Mouse (Mus musculus): ENCODE data around the gene E2f4. TPM values are rescaled to one million over a fixed set of nuclear protein-coding genes. Genes with fewer than 3 reads are reported as not detected.
"Not testable (repeated sequence)": the region's sequence is repeated elsewhere in the genome, so short reads cannot be mapped to it uniquely, and the experiment has no call there.

E2f4 gene
- total RNA-seq, 2 experiments from 2014 or later: 15.4 to 17.2 TPM

DNA sequence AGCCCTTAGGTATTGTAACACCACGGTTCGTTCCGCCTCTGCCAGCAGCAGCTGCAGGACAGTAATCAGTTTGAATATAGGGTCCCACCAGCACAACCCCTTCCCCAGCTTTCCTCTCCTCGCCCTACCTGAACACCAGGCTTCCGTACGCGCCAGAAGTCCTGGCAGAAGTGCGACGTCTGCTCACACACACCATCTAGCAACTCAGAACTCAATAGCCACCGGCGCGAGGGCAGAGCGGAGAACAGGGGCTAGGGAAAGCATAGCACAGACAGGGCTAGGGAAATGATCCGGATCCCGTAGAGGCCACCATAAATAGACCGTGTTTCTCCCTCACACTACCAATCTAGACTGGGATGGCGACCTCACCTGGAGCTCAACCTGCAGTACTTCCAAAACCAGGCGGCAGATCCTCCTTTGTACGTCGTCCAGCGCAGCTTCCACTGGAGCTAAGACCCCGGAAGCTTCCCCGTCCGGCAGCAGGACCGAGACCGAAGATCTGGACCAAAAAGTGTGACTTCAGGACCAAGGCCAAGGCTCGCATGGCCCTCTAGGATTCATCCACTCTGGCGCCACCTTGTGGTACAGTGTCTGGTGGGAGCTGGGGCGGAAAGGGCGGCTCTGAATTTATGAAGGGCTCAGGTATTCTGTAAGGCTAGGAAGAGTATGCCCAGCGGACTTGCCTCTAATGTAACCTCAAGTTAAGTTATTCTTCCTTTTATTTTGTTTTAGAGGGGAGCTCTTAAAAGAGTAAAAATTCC, 6.7 kb upstream of the E2f4 start:
- intact Hi-C loops (cut with DNase I; ENCODE audit: low total_unique reads): no loop called here
- peak; percentile 92 for DNase-seq

DNA sequence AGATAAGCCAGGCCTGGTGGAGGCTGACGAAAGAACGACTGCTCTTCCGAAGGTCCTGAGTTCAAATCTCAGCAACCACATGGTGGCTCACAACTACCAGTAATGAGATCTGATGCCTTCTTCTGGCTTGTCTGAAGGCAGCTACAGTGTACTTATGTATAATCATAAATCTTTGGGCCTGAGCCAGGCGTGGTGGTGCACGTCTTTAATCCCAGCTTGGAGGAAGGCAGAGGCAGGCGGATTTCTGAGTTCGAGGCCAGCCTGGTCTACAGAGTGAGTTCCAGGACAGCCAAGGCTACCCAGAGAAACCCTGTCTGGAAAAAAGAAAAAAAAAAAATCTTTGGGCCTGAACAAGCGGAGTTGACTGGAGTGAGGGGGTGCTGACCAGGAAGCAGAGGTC, 6.1 kb upstream of the E2f4 start:
- DNase-seq; intact Hi-C loops (cut with DNase I; ENCODE audit: low total_unique reads): not testable (repeated sequence)

DNA sequence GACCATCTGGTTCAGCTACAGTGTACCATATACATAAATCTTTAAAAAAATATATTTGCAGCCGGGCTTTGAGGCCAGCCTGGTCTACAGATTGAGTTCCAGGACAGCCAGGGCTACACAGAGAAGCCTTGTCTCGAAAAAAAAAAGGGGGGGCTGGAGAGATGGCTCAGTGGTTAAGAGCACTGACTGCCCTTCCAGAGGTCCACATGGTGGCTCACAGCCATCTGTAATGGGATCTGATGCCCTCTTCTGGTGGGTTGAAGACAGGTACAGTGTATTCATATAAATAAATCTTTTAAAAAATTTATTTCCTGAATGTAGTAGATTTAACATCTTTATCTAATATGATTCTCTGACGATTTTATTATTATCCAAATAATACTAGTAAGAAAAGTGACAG, 5.7 kb upstream of the E2f4 start:
- intact Hi-C loops (cut with DNase I; ENCODE audit: low total_unique reads); DNase-seq: not testable (repeated sequence)

- no peak for DNase-seq
- intact Hi-C loops (cut with DNase I; ENCODE audit: low total_unique reads): no loop called here
These were observed 5.0 kb upstream of the E2f4 start for GRCm38 (mm10) chr8:105292471-105292870.

- no peak for DNase-seq
- intact Hi-C loops (cut with DNase I; ENCODE audit: low total_unique reads): no loop called here
These were observed 4.1 kb upstream of the E2f4 start for GRCm38 (mm10) chr8:105293405-105293804.

DNA sequence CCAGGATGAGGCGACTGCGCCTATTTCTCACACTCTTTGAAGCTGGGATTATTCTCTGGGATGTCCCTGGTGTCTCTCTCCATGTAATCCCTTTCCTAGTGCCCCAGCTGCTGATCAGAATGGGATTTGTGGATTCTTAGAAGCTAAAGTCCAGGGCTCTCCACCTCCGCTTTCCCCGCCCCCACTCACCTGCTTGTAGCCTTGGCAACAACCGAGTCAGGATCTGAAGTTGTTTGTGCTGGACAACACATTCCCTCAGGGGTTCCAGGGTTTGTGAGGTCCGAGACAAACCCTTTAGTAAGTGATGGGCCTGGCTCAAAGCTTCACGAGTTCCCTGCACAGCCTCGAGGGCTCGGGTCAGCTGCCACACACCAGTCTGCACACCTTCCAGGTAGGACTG, 2.7 kb upstream of the E2f4 start:
- intact Hi-C loops (cut with DNase I; ENCODE audit: low total_unique reads): no loop called here
- no peak for DNase-seq

DNA sequence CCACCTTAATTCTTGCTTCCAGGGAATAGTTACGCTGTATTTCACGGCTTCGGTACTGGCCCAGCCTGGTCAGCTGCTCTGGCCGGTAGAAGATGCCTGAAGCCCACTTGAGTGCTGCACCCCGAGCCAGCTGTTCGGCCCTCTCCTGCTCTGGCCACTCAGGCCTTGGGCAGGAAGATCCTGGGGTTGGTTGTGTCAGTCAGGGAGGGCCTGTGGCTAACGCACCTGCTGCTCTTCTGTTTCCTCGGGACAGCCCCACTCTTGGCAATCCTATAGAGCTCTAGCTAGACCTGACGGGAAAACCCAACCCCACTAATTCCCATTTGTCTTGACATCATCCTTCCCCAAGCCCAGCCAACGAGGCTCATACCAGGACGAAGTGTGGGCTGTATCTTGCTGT, 2.2 kb upstream of the E2f4 start:
- no peak for DNase-seq
- intact Hi-C loops (cut with DNase I; ENCODE audit: low total_unique reads): no loop called here

DNA sequence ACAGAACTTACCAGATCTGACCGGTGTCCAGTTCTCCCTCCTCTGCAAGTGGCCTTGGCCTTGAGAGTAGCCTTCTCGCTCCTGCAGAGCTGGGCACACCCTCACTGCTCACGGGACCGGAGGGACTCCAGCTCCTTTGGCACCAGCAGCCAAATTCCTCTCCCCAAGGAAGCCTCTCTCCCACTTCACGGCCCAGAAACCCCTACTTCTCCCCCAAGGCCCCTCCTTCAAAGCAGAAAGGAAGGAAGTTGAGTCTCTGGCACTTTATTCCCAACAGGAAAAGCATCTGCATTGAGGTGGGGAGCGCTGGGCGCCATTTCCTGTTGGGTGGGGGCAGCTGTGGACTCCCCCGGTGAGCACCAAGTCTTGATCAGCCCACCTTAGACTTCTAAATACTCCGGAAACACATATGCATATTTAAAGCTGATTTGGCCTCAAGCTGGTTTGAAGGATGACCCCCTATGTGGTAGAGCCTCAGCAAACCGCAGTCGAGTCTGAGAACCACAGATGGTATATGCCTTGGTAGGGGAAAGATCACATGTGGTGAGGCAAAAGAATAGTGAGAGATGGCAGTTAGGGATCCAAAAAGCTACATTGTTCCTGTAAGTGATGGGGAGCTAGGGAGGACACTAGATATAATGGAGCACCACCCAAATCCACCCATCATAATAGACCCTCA, 1.4 kb upstream of the E2f4 start, which contains the start of gene Exoc3l:
Gene Exoc3l, minus strand, starts transcription at position 207 of the 679 bp plus-strand sequence.
- intact Hi-C loops (cut with DNase I; ENCODE audit: low total_unique reads): no loop called here
- no peak for DNase-seq

- intact Hi-C loops (cut with DNase I; ENCODE audit: low total_unique reads): no loop called here
These were observed 1.1 kb downstream of the E2f4 start for GRCm38 (mm10) chr8:105298351-105299252.

GRCm38 (mm10) chr8:105299962-105300361, 2.5 kb downstream of the E2f4 start:
- DNase-seq: no peak
- intact Hi-C loops (cut with DNase I; ENCODE audit: low total_unique reads): no loop called here

More at GRCm38 (mm10) chr8:105298351-105299252, 1.1 kb downstream of the E2f4 start:
- no peak for DNase-seq

GRCm38 (mm10) chr8:105303396-105303795, 5.9 kb downstream of the E2f4 start:
- intact Hi-C loops (cut with DNase I; ENCODE audit: low total_unique reads): no loop called here
- no peak for DNase-seq

GRCm38 (mm10) chr8:105303874-105304273, 6.4 kb downstream of the E2f4 start:
- no peak for DNase-seq
- intact Hi-C loops (cut with DNase I; ENCODE audit: low total_unique reads): no loop called here

DNA sequence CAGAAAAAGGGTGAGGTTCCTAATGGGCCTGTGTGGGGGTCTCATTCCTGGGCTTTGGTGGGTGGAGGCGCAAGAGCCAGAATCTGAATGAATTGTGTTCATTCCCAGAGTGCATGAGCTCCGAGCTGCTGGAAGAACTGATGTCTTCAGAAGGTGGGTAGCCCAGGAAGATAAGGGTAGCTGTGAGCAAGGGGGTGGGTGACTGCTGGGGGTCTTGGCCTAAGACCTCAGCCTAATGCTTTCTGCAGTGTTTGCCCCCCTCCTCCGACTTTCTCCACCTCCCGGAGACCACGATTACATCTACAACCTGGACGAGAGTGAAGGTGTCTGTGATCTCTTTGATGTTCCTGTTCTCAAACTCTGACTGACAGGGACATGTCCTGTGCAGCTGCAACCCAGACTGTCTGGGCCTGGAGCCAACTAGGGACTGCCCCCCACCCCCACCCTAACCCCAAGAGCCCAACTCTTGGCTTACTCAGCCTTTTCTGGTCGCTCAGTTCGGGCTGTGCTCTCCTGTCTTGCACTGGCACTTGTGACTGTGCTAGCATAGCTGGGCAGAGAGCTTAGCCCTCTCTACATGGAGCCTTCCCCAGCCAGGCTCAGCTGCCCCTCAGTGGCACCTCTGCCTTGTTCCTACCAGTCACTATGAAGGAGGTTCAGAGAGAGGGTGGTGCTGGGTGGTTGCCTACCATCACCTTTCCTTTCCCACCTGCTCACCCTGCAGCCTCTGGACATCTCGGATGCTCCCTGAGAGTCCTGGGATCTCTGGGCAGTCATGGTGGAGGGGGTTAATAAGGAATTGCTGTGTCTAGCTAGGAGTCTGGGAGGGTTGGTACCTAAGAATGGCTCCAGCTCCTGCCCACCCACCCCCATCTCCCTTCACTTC, 7.1 kb downstream of the E2f4 start:
- intact Hi-C loops (cut with DNase I; ENCODE audit: low total_unique reads): no loop called here
- DNase-seq: no peak

GRCm38 (mm10) chr8:105305211-105306145, 8.0 kb downstream of the E2f4 start, which contains the start of gene Elmo3:
Gene Elmo3, plus strand, starts transcription at chr8:105305601.
- DNase-seq: no peak
- intact Hi-C loops (cut with DNase I; ENCODE audit: low total_unique reads): no loop called here

DNA sequence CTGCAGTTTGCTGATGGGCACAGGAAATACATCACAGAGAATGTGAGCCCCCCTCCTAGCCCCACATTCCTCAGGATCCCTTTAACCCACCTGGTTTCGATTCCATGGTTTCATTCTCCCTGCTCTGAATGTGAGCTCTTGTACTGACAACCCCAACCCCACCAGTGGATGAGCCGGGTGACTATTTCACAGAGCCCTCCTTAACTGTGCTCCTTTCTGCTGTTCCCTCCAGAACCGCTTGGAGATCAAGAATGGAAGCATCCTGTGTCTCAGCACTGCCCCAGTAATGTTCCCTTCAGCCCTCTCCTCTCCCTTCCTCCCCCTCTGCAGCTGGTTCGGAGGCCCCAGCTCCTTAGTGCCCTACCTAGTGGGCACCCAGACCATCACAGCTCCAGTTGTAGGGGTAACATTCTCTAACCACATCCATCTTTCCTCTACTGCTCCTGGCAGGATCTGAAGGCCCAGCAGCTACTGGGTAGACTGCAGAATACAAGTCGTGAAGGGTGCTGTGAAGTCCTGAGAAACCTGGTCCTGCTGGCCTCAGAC, 8.8 kb downstream of the E2f4 start:
- no peak for DNase-seq
- intact Hi-C loops (cut with DNase I; ENCODE audit: low total_unique reads): no loop called here

DNA sequence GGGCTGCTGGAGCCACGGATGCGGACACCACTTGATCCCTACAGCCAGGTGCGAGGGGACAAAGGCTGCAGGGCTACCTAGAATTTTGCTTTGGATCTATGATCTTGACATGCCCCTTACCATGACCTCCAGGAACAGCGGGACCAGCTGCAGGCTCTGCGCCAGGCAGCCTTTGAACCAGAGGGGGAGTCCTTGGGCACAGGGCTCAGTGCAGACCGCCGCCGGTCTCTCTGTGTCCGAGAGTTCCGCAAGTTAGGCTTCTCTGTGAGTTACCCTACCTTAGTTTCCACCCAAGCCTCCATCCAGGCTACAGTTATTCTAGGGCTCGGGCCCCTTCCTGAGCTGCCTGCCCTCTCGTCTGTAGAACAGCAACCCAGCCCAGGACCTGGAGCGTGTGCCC, 10.2 kb downstream of the E2f4 start:
- intact Hi-C loops (cut with DNase I; ENCODE audit: low total_unique reads): no loop called here
- DNase-seq: no peak

- intact Hi-C loops (cut with DNase I; ENCODE audit: low total_unique reads): no loop called here
- no peak for DNase-seq
These were observed 11.0 kb downstream of the E2f4 start for GRCm38 (mm10) chr8:105308428-105308827.

All from gastrocnemius, postnatal 14 days (tissue).